Mouse (Mus musculus): ENCODE results near the gene Adarb2. TPM values are rescaled to one million over a fixed set of nuclear protein-coding genes. Genes with fewer than 3 reads are reported as not detected.

The Adarb2 gene
- total RNA-seq, 2 experiments from 2014 or later, result not detected

- peak; percentile 73 for ATAC-seq (replicated peaks; ENCODE audit: low FRiP score, low TSS enrichment, poor library complexity, severe bottlenecking)
These were observed 541.9 kb downstream of the Adarb2 start for GRCm38 (mm10) chr13:8744565-8744964.

GRCm38 (mm10) chr13:8745596-8745995, 542.9 kb downstream of the Adarb2 start:
- ATAC-seq (replicated peaks; ENCODE audit: low FRiP score, low TSS enrichment, poor library complexity, severe bottlenecking), result no peak

GRCm38 (mm10) chr13:8749451-8749850, 546.8 kb downstream of the Adarb2 start:
- no peak for ATAC-seq (replicated peaks; ENCODE audit: low FRiP score, low TSS enrichment, poor library complexity, severe bottlenecking)

GRCm38 (mm10) chr13:8760940-8761339, 558.3 kb downstream of the Adarb2 start:
- ATAC-seq (replicated peaks; ENCODE audit: low FRiP score, low TSS enrichment, poor library complexity, severe bottlenecking), result peak; percentile 83

GRCm38 (mm10) chr13:8769654-8770227, 567.1 kb downstream of the Adarb2 start:
- no peak for ATAC-seq (replicated peaks; ENCODE audit: low FRiP score, low TSS enrichment, poor library complexity, severe bottlenecking)

- ATAC-seq (replicated peaks; ENCODE audit: low FRiP score, low TSS enrichment, poor library complexity, severe bottlenecking), result no peak
These were observed 568.0 kb downstream of the Adarb2 start for GRCm38 (mm10) chr13:8770616-8771015.

- peak; percentile 85 for ATAC-seq (replicated peaks; ENCODE audit: low FRiP score, low TSS enrichment, poor library complexity, severe bottlenecking)
These were observed 577.8 kb downstream of the Adarb2 start for GRCm38 (mm10) chr13:8780441-8780840.

- no peak for ATAC-seq (replicated peaks; ENCODE audit: low FRiP score, low TSS enrichment, poor library complexity, severe bottlenecking)
These were observed 580.0 kb downstream of the Adarb2 start for GRCm38 (mm10) chr13:8782636-8783035.

- no peak for ATAC-seq (replicated peaks; ENCODE audit: low FRiP score, low TSS enrichment, poor library complexity, severe bottlenecking)
These were observed 581.1 kb downstream of the Adarb2 start for GRCm38 (mm10) chr13:8783686-8784307.

GRCm38 (mm10) chr13:8784308-8785061, 581.8 kb downstream of the Adarb2 start:
- peak; percentile 32 for ATAC-seq (replicated peaks; ENCODE audit: low FRiP score, low TSS enrichment, poor library complexity, severe bottlenecking)

- ATAC-seq (replicated peaks; ENCODE audit: low FRiP score, low TSS enrichment, poor library complexity, severe bottlenecking), result peak; percentile 88
These were observed 582.5 kb downstream of the Adarb2 start for GRCm38 (mm10) chr13:8785185-8785584.

GRCm38 (mm10) chr13:8793217-8793616, 590.6 kb downstream of the Adarb2 start:
- no peak for ATAC-seq (replicated peaks; ENCODE audit: low FRiP score, low TSS enrichment, poor library complexity, severe bottlenecking)

- no peak for ATAC-seq (replicated peaks; ENCODE audit: low FRiP score, low TSS enrichment, poor library complexity, severe bottlenecking)
These were observed 597.9 kb downstream of the Adarb2 start for GRCm38 (mm10) chr13:8800576-8800975.

GRCm38 (mm10) chr13:8805931-8806330, 603.3 kb downstream of the Adarb2 start:
- no peak for ATAC-seq (replicated peaks; ENCODE audit: low FRiP score, low TSS enrichment, poor library complexity, severe bottlenecking)
